Mouse (Mus musculus) CD8-positive naive resting alpha-beta T cell, adult 2 months (primary cell): Measurements from ENCODE around the gene Ppp1r11.
A peak's percentile ranks its signal among the peaks of the same experiment; 100 is the strongest.

Experiments used
- DNase-seq, 2 experiments: peaks; one replicate each; pipeline ENCODE4 v3.0.0; 2022; ENCODE audit warnings: low read depth in 2 of 2, low spot score in 2 of 2

Ppp1r11 gene

GRCm38 (mm10) chr17:36922715-36923114 is 28.8 kb downstream of the Ppp1r11 start:
- DNase-seq = no peak

DNA sequence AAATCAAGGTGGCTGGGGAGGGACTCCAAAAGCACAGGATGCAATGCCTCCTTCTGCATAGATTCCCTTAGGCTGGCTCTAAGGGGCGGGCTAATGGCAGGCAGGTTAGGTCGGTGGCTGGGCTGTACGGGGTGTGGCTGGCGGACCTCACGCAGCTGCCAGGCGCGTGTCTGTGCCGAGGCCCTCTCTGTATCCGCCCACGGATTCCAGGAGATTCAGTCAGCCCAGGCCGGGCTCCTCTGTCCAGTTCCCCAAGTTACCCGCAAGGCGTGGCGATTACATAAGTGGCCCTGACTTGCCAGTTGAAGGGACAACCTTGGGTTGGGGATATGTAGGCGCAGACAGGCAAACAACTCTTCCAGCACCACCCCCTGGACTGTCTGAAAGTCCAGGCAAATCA is 31.3 kb downstream of the Ppp1r11 start:
- no peak for DNase-seq

GRCm38 (mm10) chr17:36915076-36915475 is 36.5 kb downstream of the Ppp1r11 start:
- DNase-seq = peak; percentile 17 to 39

DNA sequence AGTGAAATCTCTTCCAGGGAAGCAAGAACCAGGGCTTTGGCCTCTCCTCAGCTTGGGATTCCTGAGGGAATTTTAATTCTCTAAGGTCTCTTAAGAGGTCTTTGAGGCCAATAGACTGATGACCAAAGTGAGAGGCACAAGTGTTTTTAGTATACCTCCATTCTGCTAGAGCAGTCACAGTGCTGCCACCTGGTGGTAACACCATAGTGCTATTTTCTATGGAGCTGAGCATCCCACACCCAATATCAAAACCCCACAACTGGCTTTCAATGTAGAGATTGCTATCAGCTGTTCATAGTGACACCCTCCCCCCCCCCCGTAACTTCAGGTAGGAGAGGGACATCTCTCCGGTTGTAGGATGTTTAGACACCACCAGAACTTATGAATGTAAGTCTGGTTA is 37.4 kb downstream of the Ppp1r11 start:
- DNase-seq = peak; percentile 44 to 73

GRCm38 (mm10) chr17:36912031-36912430 is 39.5 kb downstream of the Ppp1r11 start:
- DNase-seq = no peak

DNA sequence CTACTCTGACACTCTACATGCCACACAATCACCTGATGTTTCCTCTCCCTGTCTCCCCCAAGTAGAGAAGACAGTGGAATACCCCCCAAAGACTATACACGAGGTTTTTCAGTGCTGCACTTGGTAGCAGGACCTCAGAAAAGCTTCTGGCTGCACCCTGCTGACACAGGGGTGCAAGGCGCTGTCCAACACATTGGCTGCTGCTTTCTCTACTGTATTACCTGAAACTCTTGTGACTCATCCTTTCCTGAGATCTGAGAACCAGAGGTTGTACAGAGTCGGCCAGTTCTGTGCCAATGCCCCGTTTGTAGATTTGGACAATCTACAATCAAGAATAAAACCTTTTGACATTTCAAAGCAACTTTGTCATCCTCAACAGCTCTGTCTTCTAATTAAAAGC is 41.7 kb downstream of the Ppp1r11 start:
- no peak for DNase-seq

DNA sequence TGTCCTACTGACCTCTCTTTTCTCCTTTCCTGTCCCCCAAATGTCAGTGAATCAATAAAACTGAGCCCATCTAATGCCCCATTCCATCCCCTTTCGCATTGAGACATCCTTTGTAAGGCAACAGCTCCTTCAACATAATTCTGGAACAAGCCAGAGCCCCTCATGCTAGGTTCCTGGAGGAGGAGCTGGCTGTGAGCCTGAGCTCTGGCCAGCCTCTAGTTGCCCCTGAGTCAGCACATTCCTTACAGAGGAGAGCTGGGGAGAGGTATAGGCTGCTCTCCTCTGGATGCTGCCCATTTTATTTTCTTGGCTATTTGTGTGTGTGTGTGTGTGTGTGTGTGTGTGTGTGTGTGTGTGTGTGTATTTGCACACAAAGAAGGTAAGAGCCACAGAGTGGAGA is 43.3 kb downstream of the Ppp1r11 start:
- DNase-seq = no peak

- no peak for DNase-seq
Measured at GRCm38 (mm10) chr17:36903651-36904050, 47.9 kb downstream of the Ppp1r11 start.

DNA sequence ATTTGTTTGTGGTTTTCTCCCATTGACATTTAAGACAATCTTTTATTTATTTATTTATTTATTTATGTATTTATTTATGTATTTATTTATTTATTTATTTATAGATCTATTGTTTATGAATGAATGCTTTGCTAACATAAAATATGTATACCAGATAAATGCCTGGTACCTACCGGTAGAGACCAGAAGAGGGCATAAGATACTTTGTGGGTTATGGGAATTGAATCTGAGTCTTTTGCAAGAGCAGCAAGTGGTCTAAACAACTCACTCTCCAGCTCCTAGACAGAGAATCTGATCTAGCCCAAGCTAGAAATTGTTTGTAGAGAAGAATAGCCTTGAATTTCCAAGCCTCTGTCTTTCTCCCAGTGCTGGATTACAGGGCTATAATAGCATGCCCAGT is 50.9 kb downstream of the Ppp1r11 start:
- no peak for DNase-seq

- DNase-seq = no peak
Measured at GRCm38 (mm10) chr17:36900001-36900400, 51.5 kb downstream of the Ppp1r11 start.

- no peak for DNase-seq
Measured at GRCm38 (mm10) chr17:36899376-36899775, 52.2 kb downstream of the Ppp1r11 start.
